Mouse (Mus musculus) liver, embryonic 11.5 days (tissue): ENCODE results near the gene Fhl4. TPM values are rescaled to one million over a fixed set of nuclear protein-coding genes. Genes with fewer than 3 reads are reported as not detected.

Source experiments
- ATAC-seq: fragments of 200-750 bp; cut with Nextera tagmentation; replicated peaks from 2 replicates; pipeline ENCODE4 v1.8.0; 2017; ENCODE audit warnings: moderate number of reproducible peaks, mild to moderate bottlenecking, moderate TSS enrichment, moderate library complexity; ENCODE audit not compliant: low FRiP score
- DNase-seq: peaks from one replicate; pipeline ENCODE4 v3.0.0-alpha.2; 2017; ENCODE audit warnings: low spot score
- H3K27ac ChIP-seq: fragments of 300-500 bp; sonication (generic); 2 replicates; pipeline ENCODE4 v1.5.1; 2014; ENCODE audit warnings: mild to moderate bottlenecking, low read depth, low read length, control low read depth
- H3K27me3 ChIP-seq: fragments of 300-500 bp; sonication (generic); replicated peaks from 2 replicates; pipeline ENCODE4 v1.6.1; 2014; ENCODE audit warnings: low read length, mixed read lengths; ENCODE audit not compliant: control insufficient read depth, insufficient read depth
- H3K36me3 ChIP-seq: fragments of 300-500 bp; sonication (generic); 2 replicates; pipeline ENCODE4 v1.6.1; 2014; ENCODE audit warnings: mild to moderate bottlenecking, low read length, moderate library complexity, mixed read lengths; ENCODE audit not compliant: control insufficient read depth, insufficient read depth
- H3K4me1 ChIP-seq: fragments of 300-500 bp; sonication (generic); replicated peaks from 2 replicates; pipeline ENCODE4 v1.6.1; 2014; ENCODE audit warnings: low read length, mixed read lengths; ENCODE audit not compliant: control insufficient read depth, insufficient read depth
- H3K4me2 ChIP-seq: fragments of 300-500 bp; sonication (generic); 2 replicates; pipeline ENCODE4 v1.6.1; 2014; ENCODE audit warnings: mild to moderate bottlenecking, control low read depth, moderate library complexity
- H3K4me3 ChIP-seq: fragments of 300-500 bp; sonication (generic); 2 replicates; pipeline ENCODE4 v1.5.1; 2014; ENCODE audit warnings: low read depth, low read length, control low read depth
- H3K9ac ChIP-seq: fragments of 300-500 bp; sonication (generic); 2 replicates; pipeline ENCODE4 v1.6.1; 2014; ENCODE audit warnings: low read depth, low read length, control low read depth
- H3K9me3 ChIP-seq: fragments of 300-500 bp; sonication (generic); 2 replicates; pipeline ENCODE4 v1.6.1; 2016; ENCODE audit warnings: low read length, inconsistent platforms, mixed read lengths; ENCODE audit not compliant: control insufficient read depth
- WGBS: fragments of 180-500 bp; shearing (Covaris S2); extraction: QIAGEN DNeasy Blood & Tissue Kit; methylation state at CpG from one replicate; pipeline ENCODE4 v1.1.7; 2014; 5-methylcytosine and 5-hydroxymethylcytosine counted together
- polyA plus RNA-seq: library from polyadenylated mRNA; unstranded; fragments of >200 nt; fragmentation: Nextera tagmentation; extraction: Ambion mirVana; gene quantifications from 2 replicates; pipeline ENCODE4 v1.2.1, GENCODE M21; 2014

The Fhl4 gene
- polyA plus RNA-seq, 1 experiment from 2014 or later = 0.44 TPM

DNA sequence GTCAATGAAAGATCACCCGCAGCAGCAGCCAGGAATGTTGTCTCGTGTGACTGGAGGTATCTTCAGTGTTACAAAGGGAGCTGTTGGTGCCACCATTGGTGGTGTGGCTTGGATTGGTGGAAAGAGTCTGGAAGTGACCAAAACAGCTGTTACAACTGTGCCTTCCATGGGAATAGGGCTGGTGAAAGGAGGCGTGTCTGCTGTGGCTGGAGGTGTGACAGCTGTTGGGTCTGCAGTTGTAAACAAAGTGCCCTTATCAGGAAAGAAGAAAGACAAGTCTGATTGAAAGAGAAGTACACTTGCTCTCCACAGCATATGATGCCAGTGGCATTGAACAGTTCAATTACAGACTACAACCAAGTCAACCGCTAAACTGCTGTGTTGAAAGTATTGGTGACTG is 12.1 kb upstream of the Fhl4 start:
- Histone ChIP-seq H3K36me3 (peaks cover 7% of the 10 kb centered on the region; the same call in 1 of the 2 replicates), H3K27ac (no peak overlapping the region), H3K4me1 (no peaks in the 10 kb centered on the region), H3K9ac (no peak overlapping the region), H3K27me3 (no peaks in the 10 kb centered on the region), H3K4me3 (no peak overlapping the region), H3K4me2 (no peak overlapping the region), H3K9me3 (no peaks in the 10 kb centered on the region)
- WGBS = 82% methylated on average over 4 of the region's 4 CpGs
- DNase-seq (no peak), ATAC-seq (no peak)

DNA sequence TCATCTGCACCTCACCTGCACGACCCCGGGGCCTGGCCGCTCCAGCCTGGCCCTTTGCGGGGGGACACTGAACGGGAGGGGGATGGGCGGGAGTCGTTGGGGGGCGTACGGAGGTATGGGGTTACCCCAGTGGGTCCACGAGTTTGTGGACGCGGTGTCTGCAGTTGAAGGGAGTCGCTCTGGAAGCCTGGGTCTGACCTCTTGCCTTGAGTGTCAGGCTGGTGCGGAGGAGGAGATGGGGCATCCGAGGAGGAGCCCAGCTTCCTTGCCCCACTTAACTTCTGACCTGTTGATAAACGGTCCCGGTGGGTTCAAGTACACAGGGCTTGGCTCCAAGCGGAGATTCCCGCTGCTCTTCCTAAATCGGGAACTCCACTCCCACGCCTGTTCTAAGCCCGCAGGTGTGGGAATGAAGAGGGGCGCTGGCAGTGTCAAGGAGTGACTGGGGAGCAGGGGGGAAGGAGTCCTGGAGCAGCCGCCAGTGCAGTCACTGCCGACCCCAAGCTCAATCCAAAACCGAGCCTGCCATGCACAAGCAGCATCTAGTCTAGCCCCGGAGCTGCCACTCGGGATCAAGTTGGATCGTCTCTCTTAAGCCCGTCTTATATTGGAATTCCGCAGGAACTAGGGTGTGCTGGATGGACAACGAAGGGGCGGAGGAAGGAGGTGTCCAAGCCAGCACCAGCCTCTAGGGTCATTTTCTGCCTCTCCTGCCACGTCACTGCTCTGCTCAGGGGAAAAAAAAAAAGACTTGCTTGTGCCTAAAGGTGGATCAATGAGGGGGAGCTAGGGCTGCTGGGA is 990 bp upstream of the Fhl4 start:
- peak overlapping the region; percentile 94 for H3K9ac ChIP-seq
- H3K4me1 ChIP-seq = peaks cover 10% of the 10 kb centered on the region
- H3K36me3 ChIP-seq = no peaks in the 10 kb centered on the region
- WGBS = under 1% methylated on average over 34 of the region's 34 CpGs
- peak overlapping the region; percentile 90 for H3K4me2 ChIP-seq
- H3K27ac ChIP-seq = peak overlapping the region; percentile 74
- H3K4me3 ChIP-seq = peak overlapping the region; percentile 88
- ATAC-seq (peak; percentile 32), DNase-seq (peak; percentile 62)
- H3K9me3 ChIP-seq = no peaks in the 10 kb centered on the region
- no peaks in the 10 kb centered on the region for H3K27me3 ChIP-seq

GRCm38 (mm10) chr10:85101841-85102240 is 454 bp downstream of the Fhl4 start:
- WGBS = 0% methylated on average over 10 of the region's 10 CpGs
- Histone ChIP-seq H3K4me3 (peak overlapping the region; percentile 88), H3K4me2 (peak overlapping the region; percentile 90), H3K9ac (peak overlapping the region; percentile 94), H3K27ac (peak overlapping the region; percentile 94), H3K27me3 (no peaks in the 10 kb centered on the region), H3K9me3 (no peaks in the 10 kb centered on the region), H3K36me3 (no peaks in the 10 kb centered on the region), H3K4me1 (peaks cover 10% of the 10 kb centered on the region)
- DNase-seq = no peak
- peak; percentile 44 for ATAC-seq

DNA sequence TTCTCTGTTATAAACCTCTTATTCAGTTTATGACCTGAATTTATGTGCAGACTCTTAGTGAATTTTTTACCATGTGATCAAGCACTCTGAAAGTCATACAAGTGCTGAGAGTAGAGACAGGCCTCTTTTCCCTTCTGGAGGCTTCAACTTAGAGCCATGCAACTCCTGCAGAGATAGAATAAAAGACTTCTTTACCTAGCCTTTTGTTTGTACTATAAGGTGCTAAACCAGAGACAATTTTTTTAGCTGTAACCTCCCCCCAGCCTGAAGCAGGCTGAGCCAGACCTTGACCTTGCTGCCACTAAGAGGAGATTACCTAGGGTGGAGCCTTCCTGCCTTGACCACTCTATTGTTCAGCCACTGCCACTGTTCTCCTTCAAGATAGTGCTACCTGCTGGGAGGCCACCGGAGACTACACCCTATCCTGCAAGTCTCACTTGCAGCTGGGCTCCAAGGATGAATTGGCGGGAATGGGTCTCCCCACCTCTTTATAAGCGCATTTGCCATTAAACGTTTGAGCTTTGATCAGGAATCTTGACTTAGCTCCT is 30.6 kb downstream of the Fhl4 start:
- ATAC-seq (no peak), DNase-seq (no peak)
- no peaks in the 10 kb centered on the region for H3K36me3 ChIP-seq
- 61% methylated on average over 4 of the region's 4 CpGs for WGBS
- no peaks in the 10 kb centered on the region for H3K9me3 ChIP-seq
- H3K4me2 ChIP-seq = no peak overlapping the region
- H3K9ac ChIP-seq = no peak overlapping the region
- no peaks in the 10 kb centered on the region for H3K4me1 ChIP-seq
- no peak overlapping the region for H3K27ac ChIP-seq
- no peaks in the 10 kb centered on the region for H3K27me3 ChIP-seq
- no peak overlapping the region for H3K4me3 ChIP-seq

- Histone ChIP-seq H3K9me3 (no peaks in the 10 kb centered on the region), H3K27me3 (no peaks in the 10 kb centered on the region), H3K9ac (no peak overlapping the region), H3K4me2 (no peak overlapping the region), H3K36me3 (no peaks in the 10 kb centered on the region), H3K4me3 (no peak overlapping the region), H3K4me1 (no peaks in the 10 kb centered on the region), H3K27ac (no peak overlapping the region)
- no peak for DNase-seq
- ATAC-seq = no peak
- 80% methylated on average over 2 of the region's 2 CpGs for WGBS
These were observed 47.4 kb downstream of the Fhl4 start for GRCm38 (mm10) chr10:85054876-85055275.

- WGBS = 31% methylated on average over 4 of the region's 4 CpGs
- ATAC-seq = no peak
- Histone ChIP-seq H3K36me3 (no peaks in the 10 kb centered on the region), H3K9ac (no peak overlapping the region), H3K27me3 (no peaks in the 10 kb centered on the region), H3K27ac (no peak overlapping the region), H3K4me2 (no peak overlapping the region), H3K9me3 (no peaks in the 10 kb centered on the region), H3K4me3 (no peak overlapping the region), H3K4me1 (no peaks in the 10 kb centered on the region)
- DNase-seq = no peak
These were observed 49.8 kb downstream of the Fhl4 start for GRCm38 (mm10) chr10:85052451-85052850.

- Histone ChIP-seq H3K4me2 (no peak overlapping the region), H3K27me3 (no peaks in the 10 kb centered on the region), H3K4me1 (no peaks in the 10 kb centered on the region), H3K27ac (no peak overlapping the region), H3K36me3 (no peaks in the 10 kb centered on the region), H3K9ac (no peak overlapping the region), H3K4me3 (no peak overlapping the region), H3K9me3 (no peaks in the 10 kb centered on the region)
- DNase-seq (no peak), ATAC-seq (no peak)
- 50% methylated on average over 4 of the region's 4 CpGs for WGBS
These were observed 51.6 kb downstream of the Fhl4 start for GRCm38 (mm10) chr10:85050668-85051208.

DNA sequence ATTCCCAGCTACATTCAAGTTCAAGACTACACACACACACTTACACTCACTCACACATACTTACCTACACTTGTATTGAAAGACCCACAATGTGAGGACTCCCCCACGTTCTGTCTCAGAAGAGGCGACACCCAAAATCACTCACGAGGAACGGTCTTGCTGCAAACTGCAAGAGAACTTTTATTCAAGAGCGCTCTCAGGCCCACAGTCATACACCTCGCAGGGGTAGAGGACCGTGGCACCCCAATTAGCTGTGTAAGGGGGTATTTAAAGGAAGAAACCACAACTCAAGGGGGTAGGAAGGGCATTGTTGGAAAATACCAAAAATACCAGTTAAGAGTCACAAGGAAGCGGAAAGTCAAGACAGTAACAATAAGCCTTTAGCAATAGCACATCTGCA is 54.3 kb downstream of the Fhl4 start:
- 88% methylated on average over 8 of the region's 8 CpGs for WGBS

More for the DNA sequence above, 54.3 kb downstream of the Fhl4 start:
- Histone ChIP-seq H3K27me3 (no peaks in the 10 kb centered on the region), H3K9me3 (no peaks in the 10 kb centered on the region), H3K4me3 (no peak overlapping the region), H3K4me2 (no peak overlapping the region), H3K9ac (no peak overlapping the region), H3K36me3 (no peaks in the 10 kb centered on the region), H3K27ac (no peak overlapping the region), H3K4me1 (0 out of 2 replicates have a peak, but pooled peaks cover 2% of the 10 kb centered on the region)
- no peak for DNase-seq
- ATAC-seq = no peak
